Mouse (Mus musculus) intestine, postnatal 0 days (tissue): ENCODE measurements at regions not wholly inside any gene's neighbourhood (a gene's known extent, or its start where the extent isn't known, plus 50 kb on each side); places are given as distances from the start of the nearest gene placed in this dataset.

Experiments
- ATAC-seq: fragments of 200-750 bp; cut with Nextera tagmentation; 2 replicates; pipeline ENCODE4 v1.8.0; 2017; ENCODE audit warnings: mild to moderate bottlenecking, moderate TSS enrichment, moderate library complexity
- H3K27ac ChIP-seq: fragments of 300-500 bp; sonication (generic); 2 replicates; pipeline ENCODE4 v1.5.1; 2014; ENCODE audit warnings: mild to moderate bottlenecking, low read depth, low read length, moderate library complexity
- H3K27me3 ChIP-seq: fragments of 300-500 bp; sonication (generic); replicated peaks from 2 replicates; pipeline ENCODE4 v1.6.1; 2014; ENCODE audit warnings: low read length, mixed read lengths; ENCODE audit not compliant: control insufficient read depth, insufficient read depth
- H3K36me3 ChIP-seq: fragments of 300-500 bp; sonication (generic); 2 replicates; pipeline ENCODE4 v1.6.1; 2014; ENCODE audit warnings: mild to moderate bottlenecking, moderate library complexity; ENCODE audit not compliant: control insufficient read depth, insufficient read depth
- H3K4me1 ChIP-seq: fragments of 300-500 bp; sonication (generic); replicated peaks from 2 replicates; pipeline ENCODE4 v1.6.1; 2014; ENCODE audit warnings: antibody characterized with exemption, low read length, mixed read lengths; ENCODE audit not compliant: control insufficient read depth, insufficient read depth
- H3K4me2 ChIP-seq: fragments of 300-500 bp; sonication (generic); replicated peaks from 2 replicates; pipeline ENCODE4 v1.6.1; 2014; ENCODE audit warnings: low read depth, mild to moderate bottlenecking, moderate library complexity
- H3K4me3 ChIP-seq: fragments of 300-500 bp; sonication (generic); 2 replicates; pipeline ENCODE4 v1.5.1; 2014; ENCODE audit warnings: low read depth, low read length
- H3K9ac ChIP-seq: fragments of 300-500 bp; sonication (generic); 2 replicates; pipeline ENCODE4 v1.6.1; 2014; ENCODE audit warnings: mild to moderate bottlenecking, low read depth, low read length
- H3K9me3 ChIP-seq: fragments of 300-500 bp; sonication (generic); 2 replicates; pipeline ENCODE4 v1.6.1; 2016; ENCODE audit warnings: mixed run types; ENCODE audit not compliant: control insufficient read depth
- CTCF ChIP-seq: sonication (generic); IDR thresholded peaks from 2 replicates; pipeline ENCODE4 v1.5.1; 2016; ENCODE audit warnings: low read depth, mild to moderate bottlenecking, control low read depth, antibody characterized with exemption, moderate library complexity
- WGBS: fragments of 180-500 bp; shearing (Covaris S2); extraction: QIAGEN DNeasy Blood & Tissue Kit; methylation state at CpG from one replicate; pipeline ENCODE4 v1.1.7; 2014; 5-methylcytosine and 5-hydroxymethylcytosine counted together

- Histone ChIP-seq H3K27me3 (no peaks in the 10 kb centered on the region), H3K9ac (no peak overlapping the region), H3K27ac (peak overlapping the region; percentile 47; the same call in 1 of the 2 replicates), H3K36me3 (no peaks in the 10 kb centered on the region), H3K4me2 (peak overlapping the region; percentile 59), H3K4me1 (no peaks in the 10 kb centered on the region), H3K9me3 (no peaks in the 10 kb centered on the region), H3K4me3 (peak overlapping the region; percentile 23)
- TF ChIP-seq CTCF: no peak
- no peak for ATAC-seq
- 45% methylated on average over 19 of the region's 19 CpGs for WGBS
Measured at GRCm38 (mm10) chr16:76680061-76680911, 306.7 kb upstream of the Nrip1 start.

- H3K9me3 ChIP-seq: no peaks in the 10 kb centered on the region
- no peak overlapping the region for H3K4me2 ChIP-seq
- no peak for TF ChIP-seq CTCF
- no peaks in the 10 kb centered on the region for H3K27me3 ChIP-seq
- WGBS: 83% methylated on average over 3 of the region's 3 CpGs
- no peaks in the 10 kb centered on the region for H3K36me3 ChIP-seq
- no peak overlapping the region for H3K27ac ChIP-seq
- no peaks in the 10 kb centered on the region for H3K4me1 ChIP-seq
- H3K4me3 ChIP-seq: no peak overlapping the region
- no peak overlapping the region for H3K9ac ChIP-seq
- no peak for ATAC-seq
Measured at GRCm38 (mm10) chr16:76678885-76679284, 305.3 kb upstream of the Nrip1 start.

- ATAC-seq: no peak
- no peaks in the 10 kb centered on the region for H3K36me3 ChIP-seq
- no peak overlapping the region for H3K9ac ChIP-seq
- H3K4me2 ChIP-seq: no peak overlapping the region
- no peaks in the 10 kb centered on the region for H3K9me3 ChIP-seq
- no peak for TF ChIP-seq CTCF
- H3K4me1 ChIP-seq: no peaks in the 10 kb centered on the region
- 90% methylated on average over 4 of the region's 4 CpGs for WGBS
- H3K27ac ChIP-seq: no peak overlapping the region
- H3K4me3 ChIP-seq: no peak overlapping the region
- H3K27me3 ChIP-seq: no peaks in the 10 kb centered on the region
Measured at GRCm38 (mm10) chr16:76669795-76670194, 296.2 kb upstream of the Nrip1 start.

GRCm38 (mm10) chr16:76667046-76667445 lies 293.4 kb upstream of the Nrip1 start:
- H3K27me3 ChIP-seq: no peaks in the 10 kb centered on the region
- no peak overlapping the region for H3K4me2 ChIP-seq
- H3K9ac ChIP-seq: no peak overlapping the region
- 71% methylated on average over 3 of the region's 3 CpGs for WGBS
- no peak overlapping the region for H3K27ac ChIP-seq
- ATAC-seq: no peak
- no peak for TF ChIP-seq CTCF
- no peaks in the 10 kb centered on the region for H3K36me3 ChIP-seq
- H3K4me1 ChIP-seq: no peaks in the 10 kb centered on the region
- H3K4me3 ChIP-seq: no peak overlapping the region
- H3K9me3 ChIP-seq: no peaks in the 10 kb centered on the region

GRCm38 (mm10) chr16:76655106-76655505 lies 281.5 kb upstream of the Nrip1 start:
- Histone ChIP-seq H3K9me3 (no peaks in the 10 kb centered on the region), H3K27ac (no peak overlapping the region), H3K4me3 (no peak overlapping the region), H3K36me3 (no peaks in the 10 kb centered on the region), H3K27me3 (no peaks in the 10 kb centered on the region), H3K9ac (no peak overlapping the region), H3K4me2 (no peak overlapping the region), H3K4me1 (no peaks in the 10 kb centered on the region)
- no peak for ATAC-seq
- WGBS: 65% methylated on average over 3 of the region's 3 CpGs
- TF ChIP-seq CTCF: no peak

- H3K27ac ChIP-seq: no peak overlapping the region
- no peak for ATAC-seq
- H3K4me2 ChIP-seq: no peak overlapping the region
- no peak overlapping the region for H3K4me3 ChIP-seq
- no peaks in the 10 kb centered on the region for H3K4me1 ChIP-seq
- no peaks in the 10 kb centered on the region for H3K9me3 ChIP-seq
- no peaks in the 10 kb centered on the region for H3K36me3 ChIP-seq
- WGBS: 81% methylated on average over 6 of the region's 6 CpGs
- no peaks in the 10 kb centered on the region for H3K27me3 ChIP-seq
- no peak overlapping the region for H3K9ac ChIP-seq
- no peak for TF ChIP-seq CTCF
Measured at GRCm38 (mm10) chr16:76644281-76644680, 270.7 kb upstream of the Nrip1 start.
